11 mouse cellular contexts compared by ENCODE assay signal in genomic region chr13:118716726-118717125, GRCm38 (mm10). TPM values are rescaled to one million over a fixed set of nuclear protein-coding genes. Genes with fewer than 3 reads are reported as not detected.
DNase-seq lines count a peak whose midpoint lies in the region; ATAC-seq and TF ChIP-seq lines count a peak whose summit lies in the region.
"Had no signal": no experiment of that assay in that cellular context is flagged by ENCODE, and none has a peak within 500 bp of the region (broad histone marks: within the 10 kb centered on the region; RNA-seq: fewer than 3 reads in every experiment).

No protein-coding gene starts in this region.

- ATAC-seq in heart, embryonic 11.5 days (replicated peaks; ENCODE audit: insufficient number of reproducible peaks, low FRiP score, low TSS enrichment) = no peak
- no peak for ATAC-seq in lung, embryonic 16.5 days (ENCODE audit: low read depth)
- no peak for ATAC-seq in hindbrain, postnatal 0 days
- no peak for ATAC-seq in neural tube, embryonic 15.5 days (ENCODE audit: low FRiP score)

- H3K9ac ChIP-seq in heart, embryonic 11.5 days (ENCODE audit: low read depth, low read length) = no peak overlapping the region
- H3K9ac ChIP-seq in lung, embryonic 16.5 days (ENCODE audit: low read length) = peak overlapping the region; percentile 64
- no peak overlapping the region for H3K9ac ChIP-seq in hindbrain, postnatal 0 days (replicated peaks; ENCODE audit: low read length)
- H3K9ac ChIP-seq in neural tube, embryonic 15.5 days (replicated peaks) = no peak overlapping the region

- no peaks in the 10 kb centered on the region for H3K36me3 ChIP-seq in heart, embryonic 11.5 days (ENCODE audit: control insufficient read depth, insufficient read depth, low read length)
- no peaks in the 10 kb centered on the region for H3K36me3 ChIP-seq in lung, embryonic 16.5 days (ENCODE audit: control insufficient read depth, insufficient read depth, low read length)
- no peaks in the 10 kb centered on the region for H3K36me3 ChIP-seq in hindbrain, postnatal 0 days (ENCODE audit: insufficient read depth, low read length)
- H3K36me3 ChIP-seq in neural tube, embryonic 15.5 days = no peaks in the 10 kb centered on the region

- H3K9me3 ChIP-seq in heart, embryonic 11.5 days (replicated peaks; ENCODE audit: control insufficient read depth, low read length) = no peaks in the 10 kb centered on the region
- H3K9me3 ChIP-seq in lung, embryonic 16.5 days (ENCODE audit: control insufficient read depth, low read length) = no peaks in the 10 kb centered on the region
- H3K9me3 ChIP-seq in hindbrain, postnatal 0 days (ENCODE audit: low read length) = no peaks in the 10 kb centered on the region
- H3K9me3 ChIP-seq in neural tube, embryonic 15.5 days (replicated peaks) = no peaks in the 10 kb centered on the region

- H3K4me2 ChIP-seq in heart, embryonic 11.5 days = peak overlapping the region; percentile 73
- H3K4me2 ChIP-seq in lung, embryonic 16.5 days (ENCODE audit: low read depth, low read length) = peak overlapping the region; percentile 80
- peak overlapping the region; percentile 93; the same call in 1 of the 2 replicates for H3K4me2 ChIP-seq in hindbrain, postnatal 0 days (ENCODE audit: low read depth, low read length)
- peak overlapping the region; percentile 99 for H3K4me2 ChIP-seq in neural tube, embryonic 15.5 days

- intact Hi-C loops in heart, postnatal 10 days (cut with DNase I) = no loop called here

- H3K27ac ChIP-seq in heart, embryonic 11.5 days (ENCODE audit: low read depth, low read length) = no peak overlapping the region
- H3K27ac ChIP-seq in lung, embryonic 16.5 days (ENCODE audit: low read length) = peak overlapping the region; percentile 66
- H3K27ac ChIP-seq in hindbrain, postnatal 0 days = no peak overlapping the region
- H3K27ac ChIP-seq in neural tube, embryonic 15.5 days (replicated peaks) = no peak overlapping the region

- peaks cover 12% of the 10 kb centered on the region; the same call in 1 of the 2 replicates for H3K27me3 ChIP-seq in heart, embryonic 11.5 days (ENCODE audit: control insufficient read depth, insufficient read depth, low read length)
- H3K27me3 ChIP-seq in lung, embryonic 16.5 days (ENCODE audit: control insufficient read depth, insufficient read depth, low read depth, low read length) = no peaks in the 10 kb centered on the region
- H3K27me3 ChIP-seq in hindbrain, postnatal 0 days (ENCODE audit: insufficient read depth, low read length) = no peaks in the 10 kb centered on the region
- H3K27me3 ChIP-seq in neural tube, embryonic 15.5 days (replicated peaks) = peaks cover 20% of the 10 kb centered on the region

- DNase-seq in heart, postnatal 10 days = no peak
- DNase-seq in lung, postnatal 14 days = no peak
- no peak for DNase-seq in hindbrain, postnatal 0 days (ENCODE audit: low spot score)
- DNase-seq in adrenal gland, postnatal 10 days = no peak
- DNase-seq in adrenal gland, adult 2 months = no peak
- DNase-seq: cerebellum, postnatal 25 days; heart, postnatal 36 days; layer of hippocampus, adult 9-11 months had no signal

- no peak for TF ChIP-seq CTCF in hindbrain, postnatal 0 days (IDR thresholded peaks at IDR 0.05; ENCODE audit: low read depth)

- H3K4me1 ChIP-seq in heart, embryonic 11.5 days (ENCODE audit: control insufficient read depth, insufficient read depth, low read length) = 0 out of 2 replicates have a peak, but pooled peaks cover 2% of the 10 kb centered on the region
- no peaks in the 10 kb centered on the region for H3K4me1 ChIP-seq in lung, embryonic 16.5 days (replicated peaks; ENCODE audit: control insufficient read depth, insufficient read depth, low read length)
- 0 out of 2 replicates have a peak, but pooled peaks cover 5% of the 10 kb centered on the region for H3K4me1 ChIP-seq in hindbrain, postnatal 0 days (ENCODE audit: insufficient read depth, low read length)
- H3K4me1 ChIP-seq in neural tube, embryonic 15.5 days = peaks cover 27% of the 10 kb centered on the region

- H3K4me3 ChIP-seq in heart, embryonic 11.5 days (ENCODE audit: low read depth, low read length) = 0 out of 2 replicates have a peak overlapping the region, but pooled peaks have one; percentile 48
- peak overlapping the region; percentile 51 for H3K4me3 ChIP-seq in lung, embryonic 16.5 days (ENCODE audit: low read length)
- H3K4me3 ChIP-seq in hindbrain, postnatal 0 days (ENCODE audit: low read length) = no peak overlapping the region; the same call in 1 of the 2 replicates
- H3K4me3 ChIP-seq in neural tube, embryonic 15.5 days (replicated peaks) = 0 out of 2 replicates have a peak overlapping the region, but pooled peaks have one; percentile 55

- 45% methylated on average over 1 of the region's 1 CpGs for WGBS in heart, embryonic 11.5 days (ENCODE audit: insufficient replicate concordance)
- WGBS in lung, embryonic 16.5 days = 54% methylated on average over 1 of the region's 1 CpGs
- 50% methylated on average over 1 of the region's 1 CpGs for WGBS in hindbrain, postnatal 0 days
- 54% methylated on average over 1 of the region's 1 CpGs for WGBS in neural tube, embryonic 15.5 days

RNA-seq across cellular contexts. Expression of gene Fgf10, which starts 47.1 kb away (rescaled TPM):
- polyA plus RNA-seq in heart, embryonic 11.5 days (2014; fragmentation: Nextera tagmentation; extraction: Ambion mirVana) = 1.1 TPM in 2 replicates
- under 1 TPM; 0.27 to 0.43 TPM for total RNA-seq in heart, postnatal 10 days (2021)
- 21.0 and 22.5 TPM in 2 replicates for polyA plus RNA-seq in lung, embryonic 16.5 days (2015; fragmentation: Nextera tagmentation; extraction: Ambion mirVana)
- total RNA-seq in hindbrain, postnatal 0 days (2014; rRNA removed) = 1.0 and 2.1 TPM in 2 replicates
- polyA plus RNA-seq in hindbrain, postnatal 0 days (2015; fragmentation: Nextera tagmentation; extraction: Ambion mirVana) = 2.2 TPM in 2 replicates
- polyA plus RNA-seq in neural tube, embryonic 15.5 days (2015; fragmentation: Nextera tagmentation; extraction: Ambion mirVana) = 2.3 and 2.8 TPM in 2 replicates
- 1 to 10 TPM; 3.6 to 4.4 TPM for total RNA-seq in adrenal gland, postnatal 10 days (2021)
- 1 to 10 TPM; 1.6 to 3.9 TPM for total RNA-seq in adrenal gland, adult 2 months (2021)
- polyA plus RNA-seq in adrenal gland, adult 2 months (2012; rRNA removed) = 0.83 and 0.86 TPM in 2 replicates
